Mouse (Mus musculus) cortical plate, adult 2 months (tissue): ENCODE data around the gene Cyb5r2. TPM values are rescaled to one million over a fixed set of nuclear protein-coding genes. Genes with fewer than 3 reads are reported as not detected.

ENCODE experiments used
- H3K27ac ChIP-seq: fragments of 200-500 bp; 2 replicates; pipeline ENCODE4 v1.5.1; 2012; ENCODE audit warnings: low read length, control low read depth, inconsistent platforms; ENCODE audit not compliant: insufficient read depth
- H3K4me1 ChIP-seq: fragments of 200-500 bp; 2 replicates; pipeline ENCODE4 v1.6.1; 2011; ENCODE audit warnings: low read length; ENCODE audit not compliant: control insufficient read depth, insufficient read depth
- H3K4me3 ChIP-seq: fragments of 200-500 bp; 2 replicates; pipeline ENCODE4 v1.5.1; 2011; ENCODE audit warnings: mild to moderate bottlenecking, low read length, control low read depth; ENCODE audit not compliant: insufficient read depth
- CTCF ChIP-seq: fragments of 200-500 bp; IDR thresholded peaks from 2 replicates; pipeline ENCODE4 v1.5.1; 2011; ENCODE audit warnings: mild to moderate bottlenecking, control low read depth, low read length; ENCODE audit not compliant: insufficient read depth; ENCODE audit errors: extremely low read depth
- POLR2A ChIP-seq: fragments of 200-500 bp; IDR thresholded peaks from 2 replicates; pipeline ENCODE4 v1.6.1; 2011; ENCODE audit warnings: mild to moderate bottlenecking, low read length, control low read depth; ENCODE audit not compliant: insufficient read depth; ENCODE audit errors: extremely low read depth
- polyA plus RNA-seq: library from polyadenylated mRNA; depleted of rRNA; stranded (reverse); fragments of >200 nt; gene quantifications from 2 replicates; pipeline ENCODE4 v1.2.3, GENCODE M21; 2012; rRNA removed

The Cyb5r2 gene
- polyA plus RNA-seq, 1 experiment: 0.19 TPM

DNA sequence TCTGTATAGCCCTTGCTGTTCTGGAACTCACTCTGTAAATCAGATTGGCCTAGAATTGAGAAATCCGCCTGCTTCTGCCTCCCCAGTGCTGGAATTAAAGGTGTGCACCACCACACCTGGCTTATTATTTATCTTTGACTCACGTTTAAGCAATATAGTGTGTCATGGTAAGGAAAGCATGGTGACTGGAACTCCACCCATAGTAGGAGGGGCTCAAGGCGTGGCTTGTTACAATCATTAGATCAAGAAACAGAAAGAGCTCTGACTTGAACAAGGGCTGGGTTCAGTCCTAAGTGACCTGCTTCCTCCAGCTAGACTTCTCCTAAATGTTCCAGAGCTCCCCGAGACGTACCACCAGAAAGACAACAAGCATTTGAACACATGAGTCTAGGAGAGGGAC, 57.2 kb downstream of the Cyb5r2 start:
- Histone ChIP-seq H3K4me1 (no peaks in the 10 kb centered on the region; the same call in 1 of the 2 replicates), H3K4me3 (no peak overlapping the region), H3K27ac (no peak overlapping the region)
- TF ChIP-seq CTCF: no peak
- no peak for TF ChIP-seq POLR2A

DNA sequence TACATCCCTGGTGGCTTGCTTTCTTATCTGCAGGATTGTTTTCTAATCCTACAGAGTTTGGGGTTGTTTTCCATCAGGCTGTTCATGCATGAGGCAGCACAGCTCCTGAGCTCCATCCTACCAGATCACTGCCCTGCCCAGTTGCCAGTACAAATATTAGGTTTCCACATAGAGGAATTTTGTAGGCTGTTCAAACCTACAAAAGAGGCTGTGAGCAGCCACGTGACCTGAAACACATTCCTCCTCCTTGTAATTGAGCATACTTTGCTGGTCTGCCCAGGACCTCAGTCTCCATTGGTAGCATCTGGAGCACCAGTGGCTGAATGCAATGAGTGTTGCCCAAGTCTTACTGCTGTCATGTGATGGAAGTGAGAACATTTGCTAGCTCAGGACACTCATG, 57.9 kb downstream of the Cyb5r2 start:
- no peak overlapping the region for H3K4me3 ChIP-seq
- no peak overlapping the region for H3K27ac ChIP-seq
- H3K4me1 ChIP-seq: no peaks in the 10 kb centered on the region; the same call in 1 of the 2 replicates
- TF ChIP-seq CTCF (no peak), POLR2A (no peak)

Other genes with a start within 250 kb of the Cyb5r2 start
- 12.4 and 13.4 TPM in 2 replicates for gene Olfml1, start 190.6 kb downstream of the Cyb5r2 start, polyA plus RNA-seq
- 7.5 and 8.4 TPM in 2 replicates for gene Ppfibp2, start 162.8 kb downstream of the Cyb5r2 start, polyA plus RNA-seq
- not detected in 2 replicates for gene 5330417H12Rik, start 132.9 kb downstream of the Cyb5r2 start, polyA plus RNA-seq
- not detected in 2 replicates for gene Ovch2, start 43.2 kb upstream of the Cyb5r2 start, polyA plus RNA-seq
- not detected in 2 replicates for gene Olfr467, start 54.2 kb upstream of the Cyb5r2 start, polyA plus RNA-seq
- not detected in 2 replicates for gene Olfr469, start 67.5 kb upstream of the Cyb5r2 start, polyA plus RNA-seq
- gene Olfr470, start 89.5 kb upstream of the Cyb5r2 start, polyA plus RNA-seq: not detected in 2 replicates
- not detected in 2 replicates for gene Olfr472, start 139.9 kb upstream of the Cyb5r2 start, polyA plus RNA-seq
- not detected in 2 replicates for gene Olfr473, start 172.4 kb upstream of the Cyb5r2 start, polyA plus RNA-seq
- not detected in 2 replicates for gene Olfr474, start 196.6 kb upstream of the Cyb5r2 start, polyA plus RNA-seq
- gene Olfr476, start 206.8 kb upstream of the Cyb5r2 start, polyA plus RNA-seq: not detected in 2 replicates
- not detected in 2 replicates for gene Olfr477, start 228.7 kb upstream of the Cyb5r2 start, polyA plus RNA-seq